Mouse (Mus musculus): ENCODE results near the gene Armc2. TPM values are rescaled to one million over a fixed set of nuclear protein-coding genes. Genes with fewer than 3 reads are reported as not detected.

The Armc2 gene
- total and polyA plus RNA-seq, 2 experiments from 2014 or later, result 1.7 to 3.3 TPM

- DNase-seq (ENCODE audit: low spot score) (no peak), ATAC-seq (ENCODE audit: insufficient read depth, low read depth) (no peak)
- H3K4me2 ChIP-seq (ENCODE audit: low read depth, low read length), result no peak overlapping the region
- TF ChIP-seq CTCF (IDR thresholded peaks at IDR 0.05; ENCODE audit: low read depth) (no peak), EP300 (IDR thresholded peaks at IDR 0.05; ENCODE audit: low read depth) (no peak)
- WGBS, result 78% methylated on average over 5 of the region's 5 CpGs
- no peak overlapping the region for H3K9ac ChIP-seq (replicated peaks; ENCODE audit: low read depth, low read length)
- H3K9me3 ChIP-seq (replicated peaks; ENCODE audit: control insufficient read depth, low read length), result no peaks in the 10 kb centered on the region
- H3K27ac ChIP-seq (ENCODE audit: low read depth), result no peak overlapping the region
- H3K4me1 ChIP-seq (ENCODE audit: control insufficient read depth, insufficient read depth), result peaks cover 4% of the 10 kb centered on the region; the same call in 1 of the 2 replicates
- H3K36me3 ChIP-seq (replicated peaks; ENCODE audit: control insufficient read depth, insufficient read depth, low read length), result no peaks in the 10 kb centered on the region
- no peaks in the 10 kb centered on the region for H3K27me3 ChIP-seq (ENCODE audit: control insufficient read depth, insufficient read depth, low read length)
- H3K4me3 ChIP-seq (ENCODE audit: low read depth, low read length), result no peak overlapping the region
Observed at GRCm38 (mm10) chr10:42014086-42014485, 4.2 kb downstream of the Armc2 start.

GRCm38 (mm10) chr10:42010761-42011435 is 7.3 kb downstream of the Armc2 start:
- no peaks in the 10 kb centered on the region for H3K36me3 ChIP-seq (replicated peaks; ENCODE audit: control insufficient read depth, insufficient read depth, low read length)
- DNase-seq (ENCODE audit: low spot score) (no peak), ATAC-seq (ENCODE audit: insufficient read depth, low read depth) (no peak)
- whole genome bisulfite sequencing, result 76% methylated on average over 10 of the region's 10 CpGs
- no peak overlapping the region for H3K4me2 ChIP-seq (ENCODE audit: low read depth, low read length)
- no peak overlapping the region for H3K4me3 ChIP-seq (ENCODE audit: low read depth, low read length)
- H3K27ac ChIP-seq (ENCODE audit: low read depth), result no peak overlapping the region
- H3K9ac ChIP-seq (replicated peaks; ENCODE audit: low read depth, low read length), result no peak overlapping the region
- 0 out of 2 replicates have a peak, but pooled peaks cover 2% of the 10 kb centered on the region for H3K4me1 ChIP-seq (ENCODE audit: control insufficient read depth, insufficient read depth)
- H3K27me3 ChIP-seq (ENCODE audit: control insufficient read depth, insufficient read depth, low read length), result no peaks in the 10 kb centered on the region
- TF ChIP-seq CTCF (IDR thresholded peaks at IDR 0.05; ENCODE audit: low read depth), result no peak
- TF ChIP-seq EP300 (IDR thresholded peaks at IDR 0.05; ENCODE audit: low read depth), result no peak
- no peaks in the 10 kb centered on the region for H3K9me3 ChIP-seq (replicated peaks; ENCODE audit: control insufficient read depth, low read length)

GRCm38 (mm10) chr10:42005259-42005658 is 13.0 kb downstream of the Armc2 start:
- no peaks in the 10 kb centered on the region for H3K36me3 ChIP-seq (replicated peaks; ENCODE audit: control insufficient read depth, insufficient read depth, low read length)
- no peaks in the 10 kb centered on the region for H3K27me3 ChIP-seq (ENCODE audit: control insufficient read depth, insufficient read depth, low read length)
- no peaks in the 10 kb centered on the region for H3K9me3 ChIP-seq (replicated peaks; ENCODE audit: control insufficient read depth, low read length)
- peaks cover 13% of the 10 kb centered on the region for H3K4me1 ChIP-seq (ENCODE audit: control insufficient read depth, insufficient read depth)
- TF ChIP-seq EP300 (IDR thresholded peaks at IDR 0.05; ENCODE audit: low read depth) (no peak), CTCF (IDR thresholded peaks at IDR 0.05; ENCODE audit: low read depth) (no peak)
- no peak overlapping the region for H3K4me2 ChIP-seq (ENCODE audit: low read depth, low read length)
- ATAC-seq (ENCODE audit: insufficient read depth, low read depth), result peak; percentile 97
- DNase-seq (ENCODE audit: low spot score), result peak; percentile 86
- H3K9ac ChIP-seq (replicated peaks; ENCODE audit: low read depth, low read length), result no peak overlapping the region
- WGBS, result 13% methylated on average over 3 of the region's 3 CpGs
- no peak overlapping the region for H3K4me3 ChIP-seq (ENCODE audit: low read depth, low read length)
- peak overlapping the region; percentile 88 for H3K27ac ChIP-seq (ENCODE audit: low read depth)

GRCm38 (mm10) chr10:42004690-42005089 is 13.6 kb downstream of the Armc2 start:
- Histone ChIP-seq H3K4me1 (ENCODE audit: control insufficient read depth, insufficient read depth) (peaks cover 13% of the 10 kb centered on the region), H3K27ac (ENCODE audit: low read depth) (peak overlapping the region; percentile 88)
- WGBS, result 29% methylated on average over 7 of the region's 7 CpGs

GRCm38 (mm10) chr10:42004056-42004455 is 14.2 kb downstream of the Armc2 start:
- Histone ChIP-seq H3K9ac (replicated peaks; ENCODE audit: low read depth, low read length) (no peak overlapping the region), H3K9me3 (replicated peaks; ENCODE audit: control insufficient read depth, low read length) (no peaks in the 10 kb centered on the region), H3K36me3 (replicated peaks; ENCODE audit: control insufficient read depth, insufficient read depth, low read length) (no peaks in the 10 kb centered on the region), H3K4me2 (ENCODE audit: low read depth, low read length) (no peak overlapping the region), H3K4me3 (ENCODE audit: low read depth, low read length) (no peak overlapping the region), H3K27me3 (ENCODE audit: control insufficient read depth, insufficient read depth, low read length) (no peaks in the 10 kb centered on the region), H3K4me1 (ENCODE audit: control insufficient read depth, insufficient read depth) (peaks cover 13% of the 10 kb centered on the region), H3K27ac (ENCODE audit: low read depth) (peak overlapping the region; percentile 88; the same call in 1 of the 2 replicates)
- whole genome bisulfite sequencing, result 92% methylated on average over 1 of the region's 1 CpGs
- ATAC-seq (ENCODE audit: insufficient read depth, low read depth) (no peak), DNase-seq (ENCODE audit: low spot score) (no peak)
- TF ChIP-seq EP300 (IDR thresholded peaks at IDR 0.05; ENCODE audit: low read depth) (no peak), CTCF (IDR thresholded peaks at IDR 0.05; ENCODE audit: low read depth) (no peak)

More at GRCm38 (mm10) chr10:42004690-42005089, 13.6 kb downstream of the Armc2 start:
- H3K27me3 ChIP-seq (ENCODE audit: control insufficient read depth, insufficient read depth, low read length), result no peaks in the 10 kb centered on the region
- no peaks in the 10 kb centered on the region for H3K9me3 ChIP-seq (replicated peaks; ENCODE audit: control insufficient read depth, low read length)
- H3K36me3 ChIP-seq (replicated peaks; ENCODE audit: control insufficient read depth, insufficient read depth, low read length), result no peaks in the 10 kb centered on the region
- H3K9ac ChIP-seq (replicated peaks; ENCODE audit: low read depth, low read length), result no peak overlapping the region
- no peak overlapping the region for H3K4me2 ChIP-seq (ENCODE audit: low read depth, low read length)
- DNase-seq (ENCODE audit: low spot score), result no peak
- peak; percentile 37; the same call in 1 of the 2 replicates for ATAC-seq (ENCODE audit: insufficient read depth, low read depth)
- no peak overlapping the region for H3K4me3 ChIP-seq (ENCODE audit: low read depth, low read length)
- no peak for TF ChIP-seq EP300 (IDR thresholded peaks at IDR 0.05; ENCODE audit: low read depth)

GRCm38 (mm10) chr10:42003576-42003975 is 14.7 kb downstream of the Armc2 start:
- Histone ChIP-seq H3K27me3 (ENCODE audit: control insufficient read depth, insufficient read depth, low read length) (no peaks in the 10 kb centered on the region), H3K36me3 (replicated peaks; ENCODE audit: control insufficient read depth, insufficient read depth, low read length) (no peaks in the 10 kb centered on the region), H3K9ac (replicated peaks; ENCODE audit: low read depth, low read length) (no peak overlapping the region), H3K4me1 (ENCODE audit: control insufficient read depth, insufficient read depth) (peaks cover 13% of the 10 kb centered on the region), H3K4me2 (ENCODE audit: low read depth, low read length) (no peak overlapping the region), H3K27ac (ENCODE audit: low read depth) (no peak overlapping the region), H3K4me3 (ENCODE audit: low read depth, low read length) (no peak overlapping the region), H3K9me3 (replicated peaks; ENCODE audit: control insufficient read depth, low read length) (no peaks in the 10 kb centered on the region)
- WGBS, result 57% methylated on average over 1 of the region's 1 CpGs
- TF ChIP-seq CTCF (IDR thresholded peaks at IDR 0.05; ENCODE audit: low read depth), result no peak
- TF ChIP-seq EP300 (IDR thresholded peaks at IDR 0.05; ENCODE audit: low read depth), result no peak
- ATAC-seq (ENCODE audit: insufficient read depth, low read depth), result no peak
- DNase-seq (ENCODE audit: low spot score), result no peak
